ENCODE assay signal across 21 mouse cellular contexts in genomic region chr14:105830301-105830700, GRCm38 (mm10).
"Had no signal": no experiment of that assay in that cellular context is flagged by ENCODE, and none has a peak within 500 bp of the region (broad histone marks: within the 10 kb centered on the region; RNA-seq: fewer than 3 reads in every experiment).

No protein-coding gene starts in this region.

- ATAC-seq: liver, postnatal 0 days; midbrain, embryonic 15.5 days had no signal

- H3K4me2 ChIP-seq: limb, embryonic 15.5 days; liver, embryonic 11.5 days; lung, embryonic 15.5 days; midbrain, embryonic 12.5 days; midbrain, embryonic 15.5 days; neural tube, embryonic 13.5 days; stomach, embryonic 15.5 days had no signal

- H3K27me3 ChIP-seq: limb, embryonic 15.5 days; lung, embryonic 15.5 days; midbrain, embryonic 12.5 days; midbrain, embryonic 15.5 days; neural tube, embryonic 13.5 days; stomach, embryonic 15.5 days had no signal

- H3K27ac ChIP-seq: layer of hippocampus, adult 2 months; limb, embryonic 15.5 days; liver, embryonic 14.5 days; midbrain, embryonic 12.5 days; midbrain, embryonic 15.5 days; neural tube, embryonic 13.5 days; stomach, embryonic 15.5 days had no signal

- H3K36me3 ChIP-seq: limb, embryonic 15.5 days; lung, embryonic 15.5 days; midbrain, embryonic 12.5 days; midbrain, embryonic 15.5 days; neural tube, embryonic 13.5 days; stomach, embryonic 15.5 days had no signal

- H3K9ac ChIP-seq: limb, embryonic 15.5 days; liver, embryonic 14.5 days; liver, postnatal 0 days; lung, embryonic 15.5 days; midbrain, embryonic 12.5 days; midbrain, embryonic 15.5 days; neural tube, embryonic 13.5 days; stomach, embryonic 15.5 days had no signal

- H3K4me1 ChIP-seq: limb, embryonic 15.5 days; lung, embryonic 15.5 days; midbrain, embryonic 12.5 days; midbrain, embryonic 15.5 days; neural tube, embryonic 13.5 days; stomach, embryonic 15.5 days had no signal

- DNase-seq: kidney, adult 11 months; kidney, adult 9 months; kidney, postnatal 25 days; layer of hippocampus, adult 9-11 months; liver, postnatal 0 days; retina, postnatal 1 day; right cerebral cortex, postnatal 25 days; spleen, adult 18-20 months; thymus, adult 2 months; thymus, postnatal 14 days; thymus, postnatal 4 days had no signal

- H3K4me3 ChIP-seq: layer of hippocampus, adult 2 months; limb, embryonic 15.5 days; lung, embryonic 15.5 days; midbrain, embryonic 12.5 days; midbrain, embryonic 15.5 days; myocyte; neural tube, embryonic 13.5 days; stomach, embryonic 15.5 days had no signal

- H3K9me3 ChIP-seq: limb, embryonic 15.5 days; lung, embryonic 15.5 days; midbrain, embryonic 12.5 days; midbrain, embryonic 15.5 days; neural tube, embryonic 13.5 days; stomach, embryonic 15.5 days had no signal
